Mouse (Mus musculus) CD4-positive, CD25-positive, alpha-beta regulatory T cell, adult 9 weeks (primary cell): Measurements from ENCODE around the gene 1700042G07Rik. TPM values are rescaled to one million over a fixed set of nuclear protein-coding genes. Genes with fewer than 3 reads are reported as not detected.

Experiments
- polyA plus RNA-seq: library from polyadenylated mRNA; unstranded; fragments of 100-300 nt; shearing (Covaris generic); gene quantifications from one replicate; pipeline ENCODE4 v1.2.1, GENCODE M21; 2017

1700042G07Rik gene
- not detected for polyA plus RNA-seq

DNA sequence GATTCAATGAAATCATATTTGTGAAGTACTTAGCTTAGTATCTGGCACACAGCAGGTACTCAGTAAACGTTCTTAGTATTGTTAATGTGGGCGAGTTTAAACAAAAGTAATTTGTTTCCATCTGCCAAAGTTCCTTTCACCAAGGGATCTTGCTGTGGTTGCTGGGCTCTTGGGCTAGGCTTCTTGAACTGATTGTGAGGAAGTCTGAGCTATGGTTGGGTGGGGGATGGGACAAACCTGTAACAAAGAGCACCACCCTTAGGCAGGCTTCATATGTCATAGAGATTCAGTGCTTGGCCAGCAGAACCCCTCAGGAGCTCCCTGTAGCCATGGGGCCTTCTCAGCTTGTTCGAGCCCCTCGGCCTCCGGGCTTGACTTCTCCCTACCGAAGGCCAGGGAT lies at the start of gene 1700042G07Rik, which contains the start of gene Gm49337:
1700042G07Rik (plus strand) TSS at position 301 of the 400 bp plus-strand sequence.
Gm49337 (plus strand) TSS at position 313 of the 400 bp plus-strand sequence.

DNA sequence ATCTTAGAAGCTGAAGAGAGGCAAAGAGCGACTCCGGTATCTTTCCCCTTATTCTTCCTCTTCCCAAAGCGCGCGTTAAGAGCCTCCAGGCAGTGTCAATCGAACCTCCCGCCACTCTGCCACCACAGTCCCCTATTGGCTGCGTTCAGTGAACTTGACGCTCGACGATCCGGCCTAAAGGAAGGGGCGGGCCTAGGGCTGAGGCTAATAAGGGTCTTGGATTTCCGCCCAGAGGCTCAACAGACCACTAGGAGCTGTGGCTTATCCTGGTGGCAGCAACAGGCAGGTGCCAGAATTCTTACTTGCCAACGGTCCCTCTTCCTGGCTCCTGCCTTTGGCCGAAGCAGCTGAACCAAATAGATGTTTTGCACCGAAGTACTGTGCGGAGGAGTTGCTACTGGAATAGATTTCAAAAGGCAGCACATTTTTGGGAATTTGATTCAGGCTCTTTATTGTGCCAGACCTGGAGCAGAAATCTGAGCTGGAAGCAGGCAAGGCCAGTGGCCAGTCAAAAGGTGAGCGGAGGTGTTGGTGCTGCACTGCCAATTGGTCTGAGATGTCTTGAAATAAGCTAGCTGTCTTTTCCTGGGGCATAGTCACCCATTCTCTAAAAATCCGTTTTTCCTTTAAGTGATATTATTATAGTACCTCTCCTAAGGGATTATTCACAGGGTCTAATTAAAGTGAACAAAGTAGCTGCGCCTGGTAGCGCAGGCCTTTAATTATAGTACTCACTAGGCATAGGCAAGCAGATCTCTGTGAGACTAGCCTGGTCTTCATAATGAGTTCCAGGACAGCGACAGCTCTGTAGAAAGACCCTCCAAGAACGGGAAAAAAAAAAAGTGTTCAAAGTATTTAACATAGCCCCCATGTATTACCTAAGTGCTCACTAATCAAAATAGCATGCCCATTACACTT lies 49.3 kb upstream of the 1700042G07Rik start, which contains the start of the genes Rad54l and Pomgnt1:
Rad54l (minus strand) TSS at position 89 of the 918 bp plus-strand sequence.
Pomgnt1 (plus strand) TSS at position 239 of the 918 bp plus-strand sequence.

DNA sequence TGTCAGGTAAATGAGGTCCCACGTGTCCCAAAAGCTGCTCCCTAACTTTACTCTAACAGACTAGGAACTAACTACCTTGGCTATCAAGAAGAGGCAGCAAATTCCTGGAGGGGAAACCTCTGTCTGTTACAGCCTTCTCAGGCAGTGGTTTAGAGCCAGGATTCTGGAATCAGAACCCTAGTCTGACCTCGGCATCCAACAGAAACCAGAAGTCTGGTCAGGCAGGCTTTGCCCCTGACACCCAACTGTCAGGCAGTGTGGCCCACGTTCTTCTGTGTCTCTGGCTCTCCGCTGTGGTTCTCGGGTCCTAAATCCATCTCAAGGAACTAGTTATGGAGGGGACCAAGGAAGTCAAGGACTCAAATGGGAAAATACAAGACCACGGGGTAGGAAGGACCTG lies 21.9 kb upstream of the 1700042G07Rik start, which contains the start of gene Lurap1:
Lurap1 (minus strand) TSS at position 101 of the 400 bp plus-strand sequence.

DNA sequence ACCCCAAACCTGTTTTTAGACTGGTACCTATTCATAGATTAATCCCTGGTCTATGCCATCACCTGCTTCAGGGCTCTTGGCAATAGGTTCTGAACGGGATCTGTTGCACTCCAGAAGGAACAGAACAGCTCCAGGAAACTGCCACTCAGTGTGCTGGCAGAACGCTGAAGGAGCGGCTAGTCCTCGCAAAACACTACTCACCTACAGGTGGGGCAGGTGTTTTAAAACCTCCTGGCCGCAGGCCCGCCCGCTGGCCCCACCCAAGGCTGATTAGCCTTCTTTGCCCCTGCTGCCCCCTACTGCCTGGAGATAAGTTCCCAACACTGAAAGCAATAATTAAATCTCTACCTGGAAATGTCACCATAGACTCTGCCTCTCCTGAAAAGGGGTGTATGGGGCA lies 5.8 kb upstream of the 1700042G07Rik start, which contains the start of gene Tspan1:
Tspan1 (minus strand) TSS at position 198 of the 400 bp plus-strand sequence.

DNA sequence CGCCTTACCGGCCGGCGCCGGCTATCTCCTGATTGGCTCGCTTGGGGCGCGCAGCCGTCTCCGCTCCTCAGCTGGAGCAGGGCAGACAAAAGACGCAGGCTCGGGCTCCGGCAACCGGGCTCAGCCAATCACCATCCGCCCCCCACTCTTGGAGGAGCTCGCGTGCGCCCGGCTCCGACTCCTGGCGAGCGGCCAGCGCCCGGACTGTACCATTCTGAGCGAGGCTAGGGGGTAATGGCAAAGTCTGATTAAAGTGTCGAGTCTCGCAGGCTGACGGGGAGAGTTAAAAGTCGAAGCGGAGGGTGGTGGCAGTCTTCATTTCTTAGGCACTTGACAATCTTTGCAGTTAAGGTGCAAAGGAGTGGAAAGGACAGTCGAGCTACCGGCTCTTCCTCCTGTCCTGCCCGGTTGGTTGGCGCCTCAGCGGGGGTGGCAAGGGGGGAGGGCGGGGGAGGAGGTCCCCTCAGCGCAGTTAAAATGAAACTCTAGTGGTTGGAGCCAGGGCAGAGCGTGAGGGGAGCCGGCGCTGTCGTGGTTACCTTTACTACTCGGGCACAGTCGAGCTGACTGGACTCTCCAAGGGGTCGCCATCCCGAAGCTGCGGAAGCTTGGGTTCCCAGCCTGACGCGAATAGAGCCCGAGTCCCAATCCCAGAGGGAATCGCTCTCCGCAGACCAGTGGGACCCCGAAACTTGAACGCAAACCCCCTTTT lies 48.1 kb downstream of the 1700042G07Rik start, which contains the start of gene Pik3r3:
Pik3r3 (plus strand) TSS at position 479 of the 712 bp plus-strand sequence.

Other genes with a start within 250 kb of the 1700042G07Rik start
- not detected for gene Dmbx1, start 233.4 kb upstream of the 1700042G07Rik start, polyA plus RNA-seq
- gene Faah, start 155.4 kb upstream of the 1700042G07Rik start, polyA plus RNA-seq, result 98.4 TPM
- gene Nsun4, start 119.5 kb upstream of the 1700042G07Rik start, polyA plus RNA-seq, result 35.7 TPM
- gene Uqcrh, start 98.3 kb upstream of the 1700042G07Rik start, polyA plus RNA-seq, result 528 TPM
- 34.5 TPM for gene Lrrc41, start 98.1 kb upstream of the 1700042G07Rik start, polyA plus RNA-seq
- 4.3 TPM for gene Rad54l, start 49.7 kb upstream of the 1700042G07Rik start, polyA plus RNA-seq
- 6.9 TPM for gene Pomgnt1, start 49.5 kb upstream of the 1700042G07Rik start, polyA plus RNA-seq
- gene Lurap1, start 22.0 kb upstream of the 1700042G07Rik start, polyA plus RNA-seq, result 0.26 TPM
- not detected for gene Tspan1, start 5.8 kb upstream of the 1700042G07Rik start, polyA plus RNA-seq
- gene Gm49337, start within 50 bp of the 1700042G07Rik start, polyA plus RNA-seq, result not detected
- gene Pik3r3, start 48.2 kb downstream of the 1700042G07Rik start, polyA plus RNA-seq, result 3.8 TPM